Mouse (Mus musculus): ENCODE measurements around the gene Nme6.

The Nme6 gene

DNA sequence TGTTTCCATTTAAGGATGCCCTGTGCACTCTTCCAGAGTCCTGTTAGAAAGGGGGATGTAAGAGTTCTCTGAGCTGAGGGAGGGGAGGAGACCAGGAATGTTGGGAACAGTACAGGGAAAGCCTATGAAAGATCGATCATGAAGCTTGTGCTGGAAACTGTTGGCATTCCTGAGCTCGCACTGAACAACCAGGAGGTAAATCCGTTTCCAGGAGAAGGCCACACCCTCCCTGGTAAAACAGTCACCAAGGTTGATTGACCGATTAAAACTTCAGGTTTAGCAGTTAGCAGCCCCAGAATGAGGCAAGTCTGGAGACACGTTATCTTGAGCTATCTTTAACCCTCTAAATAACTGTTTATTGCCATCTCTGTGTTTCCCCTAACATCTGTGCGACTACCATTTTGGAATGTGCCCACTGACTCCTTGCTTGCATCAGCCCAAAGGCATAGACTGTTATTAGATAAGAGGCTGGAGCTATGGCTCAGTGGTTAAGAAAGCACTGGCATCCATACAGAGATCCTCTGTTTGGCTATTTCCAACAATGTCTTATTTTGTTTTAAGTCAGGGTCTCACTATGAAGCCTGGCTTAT is 38.5 kb downstream of the Nme6 start:
- no peak for DNase-seq (ENCODE audit: inconsistent age in 2 of 2, low spot score in 1 of 2)

- peak; percentile 97 to 99 for DNase-seq (ENCODE audit: inconsistent age in 2 of 2, low spot score in 1 of 2)
These were observed 42.5 kb downstream of the Nme6 start, which contains the start of gene Cdc25a for GRCm38 (mm10) chr9:109874797-109875691. TSS of gene Cdc25a (plus strand) at chr9:109875579.

DNA sequence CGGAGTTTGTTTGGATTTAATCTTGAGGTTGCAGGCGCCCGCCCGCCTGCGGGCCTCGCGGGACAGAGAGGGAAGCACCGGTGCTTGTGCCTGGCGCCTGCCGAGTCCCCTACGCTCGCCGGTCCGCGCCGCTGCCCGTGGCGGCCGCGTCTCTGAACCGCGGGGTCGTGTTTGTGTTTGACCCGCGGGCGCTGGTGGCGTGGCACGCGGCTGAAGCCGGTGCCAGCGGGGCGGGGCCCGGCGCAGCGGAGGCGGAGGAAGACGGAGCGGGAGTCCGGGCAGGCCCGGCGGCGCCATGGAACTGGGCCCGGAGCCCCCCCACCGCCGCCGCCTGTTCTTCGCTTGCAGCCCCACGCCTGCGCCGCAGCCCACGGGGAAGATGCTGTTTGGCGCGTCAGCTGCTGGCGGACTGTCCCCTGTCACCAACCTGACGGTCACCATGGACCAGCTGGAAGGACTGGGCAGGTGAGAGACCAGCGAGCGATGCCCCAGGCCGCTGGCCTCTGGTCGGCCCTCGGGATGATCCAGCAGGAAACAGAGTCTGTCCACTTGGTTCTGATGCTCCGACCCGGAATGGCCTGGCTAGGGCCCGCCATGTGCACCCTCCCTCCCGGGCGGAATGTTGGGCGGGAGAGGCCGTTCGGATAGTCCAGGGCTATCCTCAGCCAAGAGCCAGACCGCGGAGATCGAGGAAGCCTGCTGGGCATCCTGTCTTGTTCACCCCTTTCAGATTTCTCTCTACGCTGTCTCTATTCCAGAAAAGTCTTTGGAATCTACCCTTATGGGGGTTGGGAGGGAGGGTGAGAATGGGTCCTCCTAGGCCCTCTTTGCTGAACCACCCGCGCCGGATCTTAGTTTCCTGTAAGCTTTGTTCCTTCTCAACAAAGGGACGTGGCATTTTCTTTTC is 43.4 kb downstream of the Nme6 start:
- DNase-seq (ENCODE audit: inconsistent age in 2 of 2, low spot score in 1 of 2), result no peak

GRCm38 (mm10) chr9:109876756-109877155 is 44.2 kb downstream of the Nme6 start:
- peak; percentile 71 to 88 for DNase-seq (ENCODE audit: inconsistent age in 2 of 2, low spot score in 1 of 2)

DNA sequence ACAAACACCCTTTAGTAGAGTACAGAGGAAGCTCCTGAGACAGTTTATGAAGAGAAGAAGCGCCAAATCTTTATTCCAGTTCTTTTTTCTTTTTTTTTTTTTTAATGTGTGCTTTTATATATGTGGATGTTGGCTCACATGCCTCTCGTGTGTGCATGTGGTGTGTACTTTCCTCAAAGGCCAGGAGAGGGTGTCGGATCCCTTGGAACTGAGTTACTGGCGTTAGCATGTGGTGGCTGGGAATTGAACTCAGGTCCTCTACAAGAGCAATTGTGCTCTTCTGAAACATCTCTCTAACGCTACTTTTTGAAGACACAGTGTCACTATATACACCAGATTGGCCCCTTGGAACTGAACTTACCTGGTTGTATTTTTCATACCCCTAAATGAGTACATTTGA is 45.1 kb downstream of the Nme6 start:
- DNase-seq (ENCODE audit: inconsistent age in 2 of 2, low spot score in 1 of 2), result no peak

GRCm38 (mm10) chr9:109879305-109879704 is 46.8 kb downstream of the Nme6 start:
- no peak for DNase-seq (ENCODE audit: inconsistent age in 2 of 2, low spot score in 1 of 2)

- DNase-seq (ENCODE audit: inconsistent age in 2 of 2, low spot score in 1 of 2), result peak; percentile 56 to 73
These were observed 53.7 kb downstream of the Nme6 start for GRCm38 (mm10) chr9:109886259-109886658.

DNA sequence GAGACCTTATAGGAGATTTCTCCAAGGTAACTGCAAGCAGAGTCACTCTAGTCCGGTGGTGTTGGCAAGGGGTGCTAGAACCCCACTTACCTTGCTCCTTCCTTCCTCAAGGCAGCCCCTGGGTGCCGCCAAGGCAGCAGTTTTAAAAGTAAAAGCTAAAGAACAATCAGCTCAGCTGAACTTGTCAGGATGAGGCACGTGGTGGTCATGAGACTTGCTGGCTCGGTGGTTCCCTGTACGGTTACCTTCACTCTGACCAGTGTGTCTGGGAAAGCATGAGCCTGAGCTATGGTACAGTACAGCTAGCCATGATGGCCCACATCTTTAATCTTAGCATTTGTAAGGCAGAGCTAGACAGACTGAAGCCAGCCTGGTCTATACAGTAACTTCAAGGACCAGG is 54.8 kb downstream of the Nme6 start:
- no peak for DNase-seq (ENCODE audit: inconsistent age in 2 of 2, low spot score in 1 of 2)

GRCm38 (mm10) chr9:109891501-109891900 is 59.0 kb downstream of the Nme6 start:
- no peak for DNase-seq (ENCODE audit: inconsistent age in 2 of 2, low spot score in 1 of 2)
